Mouse (Mus musculus) cerebellum, postnatal 36 days (tissue): ENCODE measurements at regions not wholly inside any gene's neighbourhood (a gene's known extent, or its start where the extent isn't known, plus 50 kb on each side); places are given as distances from the start of the nearest gene placed in this dataset.

Source experiments
- DNase-seq, 2 experiments: peaks; one replicate each; pipeline ENCODE4 v3.0.0; 2021 to 2022; ENCODE audit warnings: mixed read lengths in 2 of 2

GRCm38 (mm10) chr10:17374047-17374446 is 349.0 kb upstream of the Cited2 start:
- no peak for DNase-seq

- DNase-seq = no peak
These were observed 340.0 kb upstream of the Cited2 start for GRCm38 (mm10) chr10:17382990-17383389.

GRCm38 (mm10) chr10:17385181-17385580 is 337.8 kb upstream of the Cited2 start:
- no peak for DNase-seq

- no peak for DNase-seq
These were observed 335.7 kb upstream of the Cited2 start for GRCm38 (mm10) chr10:17387296-17387695.

- DNase-seq = no peak
These were observed 327.4 kb upstream of the Cited2 start for GRCm38 (mm10) chr10:17395495-17396224.

GRCm38 (mm10) chr10:17403899-17404298 is 319.1 kb upstream of the Cited2 start:
- DNase-seq = no peak

GRCm38 (mm10) chr10:17407854-17408606 is 315.0 kb upstream of the Cited2 start:
- DNase-seq = no peak

GRCm38 (mm10) chr10:17408781-17409180 is 314.2 kb upstream of the Cited2 start:
- no peak for DNase-seq

GRCm38 (mm10) chr10:17411300-17411987 is 311.6 kb upstream of the Cited2 start:
- DNase-seq = no peak

- no peak for DNase-seq
These were observed 307.9 kb upstream of the Cited2 start for GRCm38 (mm10) chr10:17415112-17415511.

- no peak for DNase-seq
These were observed 306.9 kb upstream of the Cited2 start for GRCm38 (mm10) chr10:17416121-17416520.

- DNase-seq = no peak
These were observed 305.6 kb upstream of the Cited2 start for GRCm38 (mm10) chr10:17417394-17417793.

GRCm38 (mm10) chr10:17418227-17418685 is 304.8 kb upstream of the Cited2 start:
- DNase-seq = no peak

- DNase-seq = no peak
These were observed 299.3 kb upstream of the Cited2 start for GRCm38 (mm10) chr10:17423584-17424278.

- DNase-seq = no peak
These were observed 296.8 kb upstream of the Cited2 start for GRCm38 (mm10) chr10:17426197-17426596.

GRCm38 (mm10) chr10:17427316-17427715 is 295.7 kb upstream of the Cited2 start:
- DNase-seq = no peak

GRCm38 (mm10) chr10:17428315-17428714 is 294.7 kb upstream of the Cited2 start:
- no peak for DNase-seq

- no peak for DNase-seq
These were observed 291.9 kb upstream of the Cited2 start for GRCm38 (mm10) chr10:17431068-17431467.

- no peak for DNase-seq
These were observed 288.9 kb upstream of the Cited2 start for GRCm38 (mm10) chr10:17434098-17434497.

GRCm38 (mm10) chr10:17450240-17450639 is 272.8 kb upstream of the Cited2 start:
- no peak for DNase-seq

GRCm38 (mm10) chr10:17470880-17471279 is 252.1 kb upstream of the Cited2 start:
- no peak for DNase-seq

- no peak for DNase-seq
These were observed 250.5 kb upstream of the Cited2 start for GRCm38 (mm10) chr10:17472536-17472935.

- no peak for DNase-seq
These were observed 247.0 kb upstream of the Cited2 start for GRCm38 (mm10) chr10:17475976-17476375.
